Mouse (Mus musculus) heart, postnatal 14 days (tissue): ENCODE data around the gene Bex4. TPM values are rescaled to one million over a fixed set of nuclear protein-coding genes. Genes with fewer than 3 reads are reported as not detected.
"Not testable (repeated sequence)": the region's sequence is repeated elsewhere in the genome, so short reads cannot be mapped to it uniquely, and the experiment has no call there.

Experiments used
- DNase-seq, 2 experiments: peaks; one replicate each; pipeline ENCODE4 v3.0.0; 2021 to 2022
- intact Hi-C: fragments of 180-260 bp; cut with DNase I; formaldehyde crosslinking; loops from one replicate; pipeline ENCODE4 v1.15.1; 2025
- long read RNA-seq, 2 experiments: library from polyadenylated mRNA; stranded (forward); transcript quantifications; one replicate each; pipeline ENCODE4 v2.0.0; 2021
- total RNA-seq, 2 experiments: library from RNA; stranded (reverse); gene quantifications; 2 replicates each; pipeline ENCODE4 v1.2.3; 2021

The Bex4 gene
- total RNA-seq, result 1 to 10 TPM in 1 of 2 experiments, under 1 TPM in 1; 0.71 to 1.7 TPM
- long read RNA-seq, experiment 1, partial matches to known transcripts, result 0 of 1 reads
- long read RNA-seq, experiment 1, other reads (novel, unspliced or antisense), result 0 of 1 reads
- long read RNA-seq, experiment 2, result 0 reads

DNA sequence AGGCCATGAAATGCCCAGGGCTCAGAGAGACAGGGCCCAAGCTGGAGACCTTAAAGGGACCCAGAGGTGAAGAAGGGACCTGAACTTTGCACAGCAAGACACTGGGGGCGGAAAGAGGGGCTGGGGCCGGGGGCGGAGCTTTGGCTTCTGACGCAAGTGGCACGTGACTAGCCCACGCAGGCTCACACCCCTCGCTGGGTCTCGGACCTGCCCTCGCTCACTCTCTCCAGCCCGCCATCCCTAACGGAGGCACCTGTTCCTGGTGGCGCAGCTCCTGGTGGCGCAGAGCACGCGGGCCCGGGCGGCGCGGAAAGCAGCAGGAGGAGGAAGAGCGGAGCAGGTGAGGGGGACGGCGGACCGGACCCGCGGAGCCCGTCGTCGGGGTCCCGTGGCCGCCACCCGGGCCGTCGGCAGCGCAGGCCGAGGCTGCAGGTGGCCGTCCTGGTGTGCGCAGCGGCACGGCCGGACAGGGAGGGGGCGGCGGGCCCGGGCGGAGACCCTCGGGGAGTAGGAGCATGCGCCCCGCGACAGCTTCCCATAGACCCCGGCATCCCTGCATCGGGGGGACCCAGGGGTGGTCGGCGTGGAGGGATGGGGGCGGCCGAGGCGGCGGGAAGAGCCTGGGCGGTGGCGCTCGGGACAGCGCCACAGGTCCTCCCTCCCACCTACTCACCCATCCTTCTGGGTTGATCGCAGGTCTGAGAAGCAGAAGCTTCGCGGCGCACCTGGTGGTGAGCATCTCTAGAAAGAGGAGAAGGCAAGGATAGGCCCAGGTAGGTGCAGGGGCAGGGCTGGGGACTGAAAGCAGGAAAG is at the start of gene Bex4:
TSS of gene Bex4 (plus strand) at position 170 of the 813 bp plus-strand sequence.
- DNase-seq, intact Hi-C loops: not testable (repeated sequence)

GRCm38 (mm10) chrX:136092497-136093279 is 46.1 kb upstream of the Bex4 start:
- intact Hi-C loops, result no loop called here
- no peak for DNase-seq

DNA sequence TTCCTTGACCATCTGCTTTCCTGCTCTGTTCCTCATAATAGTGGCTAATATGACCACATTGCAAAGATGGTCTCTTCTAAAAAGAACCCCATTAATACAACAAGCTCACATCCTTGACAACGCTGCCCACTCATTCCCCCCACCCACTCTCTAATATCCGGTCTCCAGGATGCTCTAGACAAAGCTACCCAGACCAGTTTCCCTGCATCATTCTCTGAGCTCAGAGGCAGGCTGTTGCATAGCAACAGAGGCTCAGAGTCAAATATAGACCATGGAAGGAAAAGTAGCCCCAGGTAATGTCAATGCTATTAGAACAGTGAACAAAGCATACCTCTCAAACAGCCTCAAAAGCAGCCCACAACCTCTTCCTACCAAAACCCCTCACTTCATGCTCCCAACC is 44.4 kb upstream of the Bex4 start:
- intact Hi-C loops, result no loop called here
- no peak for DNase-seq

- DNase-seq, result no peak
- intact Hi-C loops, result no loop called here
Observed at GRCm38 (mm10) chrX:136104046-136104723, 34.6 kb upstream of the Bex4 start.

- intact Hi-C loops, result loop anchor here (5.0 kb wide), 1 partner anchor 57 kb away; no protein-coding TSS in a partner anchor
- DNase-seq, result no peak
Observed at GRCm38 (mm10) chrX:136104724-136105088, 34.1 kb upstream of the Bex4 start.

GRCm38 (mm10) chrX:136107942-136108341 is 30.9 kb upstream of the Bex4 start:
- intact Hi-C loops, result loop anchor here (5.0 kb wide), 1 partner anchor 61 kb away; no protein-coding TSS in a partner anchor

DNA sequence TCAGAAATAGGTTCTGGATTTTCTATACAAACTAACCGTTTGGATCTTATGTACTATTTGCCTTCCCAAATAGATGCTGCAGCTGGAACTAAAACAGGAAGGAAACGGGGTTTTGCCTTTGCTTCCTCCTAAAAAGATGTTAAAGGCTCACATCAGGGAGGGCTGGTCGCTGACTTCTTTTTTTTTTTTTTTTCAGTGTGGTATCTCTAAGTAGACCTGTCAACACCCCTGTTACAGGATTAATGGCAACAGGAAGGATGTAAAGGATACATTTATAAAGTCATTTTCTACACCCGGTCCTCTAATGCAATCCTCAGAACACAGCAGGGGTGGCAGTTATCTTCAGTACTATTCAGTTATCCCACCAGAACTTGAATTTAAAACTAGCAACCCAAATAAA is 23.8 kb upstream of the Bex4 start:
- intact Hi-C loops, result no loop called here
- DNase-seq, result no peak

More at GRCm38 (mm10) chrX:136107942-136108341, 30.9 kb upstream of the Bex4 start:
- peak; percentile 3 to 29 for DNase-seq

GRCm38 (mm10) chrX:136115419-136115961 is 23.3 kb upstream of the Bex4 start:
- no peak for DNase-seq
- intact Hi-C loops, result no loop called here

DNA sequence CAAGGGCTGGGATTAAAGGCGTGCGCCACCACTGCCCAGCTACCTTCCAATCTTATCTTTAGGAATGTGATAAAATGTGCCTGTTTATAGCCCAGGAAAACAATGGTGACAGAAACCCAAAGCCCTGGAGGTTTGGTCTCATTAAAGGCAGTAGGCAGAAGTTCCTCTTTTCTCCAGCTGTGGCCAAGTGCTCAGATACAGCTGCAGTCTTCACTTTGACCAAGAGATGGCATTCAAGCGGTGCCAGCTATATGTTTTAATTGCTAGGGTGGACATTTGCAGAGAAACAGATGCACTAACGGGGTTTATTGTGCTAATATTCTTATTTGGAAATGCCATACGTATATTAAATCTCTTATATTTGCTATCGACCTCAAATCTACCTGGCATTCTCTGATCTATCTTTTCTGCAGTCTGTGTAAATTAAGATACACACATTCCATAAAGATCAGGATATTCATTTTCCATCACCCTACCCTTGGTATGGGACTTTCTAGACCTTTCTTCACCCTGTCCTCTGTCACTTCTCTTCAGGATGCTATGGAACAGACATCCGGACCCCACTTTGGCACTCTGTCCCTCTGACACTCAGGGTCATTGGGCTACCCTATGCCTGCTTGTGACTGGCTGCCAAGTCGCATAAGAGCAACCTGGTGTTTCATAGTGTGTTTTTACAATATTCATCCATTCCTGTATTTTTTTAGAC is 11.6 kb upstream of the Bex4 start:
- intact Hi-C loops, result no loop called here
- DNase-seq, result no peak

GRCm38 (mm10) chrX:136127744-136128064 is 11.1 kb upstream of the Bex4 start:
- peak; percentile 5 to 36 for DNase-seq
- intact Hi-C loops, result no loop called here

- no peak for DNase-seq
- intact Hi-C loops, result no loop called here
Observed at GRCm38 (mm10) chrX:136135559-136135958, 3.2 kb upstream of the Bex4 start.

- intact Hi-C loops, DNase-seq: not testable (repeated sequence)
Observed at GRCm38 (mm10) chrX:136139640-136140004, 826 bp downstream of the Bex4 start.

- intact Hi-C loops, result no loop called here
- no peak for DNase-seq
Observed at GRCm38 (mm10) chrX:136141385-136141784, 2.6 kb downstream of the Bex4 start.

DNA sequence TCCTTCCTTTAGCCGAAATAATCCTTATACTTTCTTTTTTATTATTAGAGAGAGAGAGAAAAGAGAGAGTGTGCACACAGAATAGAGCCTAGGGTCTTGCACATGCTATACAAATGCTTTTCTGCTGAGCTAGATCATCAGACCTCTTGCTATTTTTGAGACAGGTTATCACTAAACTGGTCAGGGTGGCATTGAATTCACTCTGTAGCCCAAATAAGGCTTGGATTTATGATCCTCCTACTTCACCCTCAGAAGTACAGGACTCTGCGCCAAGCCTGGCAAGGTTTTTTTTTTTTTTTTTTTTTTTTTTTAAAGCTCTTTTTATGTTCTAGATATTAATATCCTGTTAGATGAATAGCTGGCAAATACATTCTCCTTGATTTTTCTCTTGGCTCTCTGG is 4.9 kb downstream of the Bex4 start:
- no peak for DNase-seq
- intact Hi-C loops, result no loop called here

GRCm38 (mm10) chrX:136144195-136144594 is 5.4 kb downstream of the Bex4 start:
- DNase-seq, result no peak
- intact Hi-C loops, result no loop called here

DNA sequence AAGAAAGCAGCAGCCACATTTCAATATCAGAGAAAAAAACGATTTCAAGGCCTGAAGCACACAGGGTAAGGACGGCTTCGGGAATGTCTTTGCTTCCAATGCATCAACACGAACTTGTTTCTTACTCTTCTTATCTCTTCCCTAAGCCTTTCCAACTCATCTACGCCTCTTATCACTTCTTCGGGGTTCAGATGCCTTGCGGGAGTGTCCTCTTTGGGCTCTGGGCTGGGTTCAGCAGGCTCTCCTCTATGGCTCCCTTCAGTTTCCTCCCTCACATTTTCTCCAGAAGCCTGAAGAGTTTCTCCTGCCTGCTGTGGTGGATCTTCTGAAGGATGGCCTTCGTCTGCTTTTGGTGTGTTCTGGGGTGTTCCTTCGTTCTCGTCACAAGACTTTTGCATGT is 31.8 kb downstream of the Bex4 start:
- intact Hi-C loops, result no loop called here
- DNase-seq, result no peak

GRCm38 (mm10) chrX:136171189-136172117 is 32.7 kb downstream of the Bex4 start:
- DNase-seq, result peak; percentile 49 to 60
- intact Hi-C loops, result no loop called here

- DNase-seq, result peak; percentile 72 to 78
- intact Hi-C loops, result no loop called here
Observed at GRCm38 (mm10) chrX:136172118-136172551, 33.3 kb downstream of the Bex4 start, which contains the start of gene Tceal8. Tceal8 (minus strand) TSS chrX:136172342.

GRCm38 (mm10) chrX:136172786-136173185 is 34.0 kb downstream of the Bex4 start:
- DNase-seq, result no peak
- intact Hi-C loops, result no loop called here
